Mouse (Mus musculus): ENCODE data around the gene Sec14l4.

Gene Sec14l4

GRCm38 (mm10) chr11:4031126-4031941 is at the start of gene Sec14l4:
TSS of gene Sec14l4 (plus strand) at chr11:4031462.
- DNase-seq (ENCODE audit: extremely low read depth, low read depth): no peak

DNA sequence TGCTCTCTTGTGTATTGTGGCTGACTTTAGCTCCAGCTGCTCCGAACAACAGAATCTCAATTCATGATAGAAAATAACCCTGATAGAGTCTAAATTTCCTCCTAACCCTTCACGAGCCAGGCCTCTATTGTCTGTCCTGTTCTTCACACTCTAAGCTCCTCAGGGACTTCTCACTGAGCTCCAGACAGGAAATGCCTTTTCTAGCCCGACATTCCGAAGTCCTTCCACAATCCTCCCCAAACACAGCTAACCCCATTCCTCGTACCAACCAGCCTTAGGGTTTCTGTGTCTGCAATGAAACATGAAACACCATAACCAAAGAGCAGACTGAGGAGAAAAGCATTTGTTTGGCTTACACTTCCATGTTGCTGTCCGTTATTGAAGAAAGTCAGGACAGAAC is 49.7 kb upstream of the Sec14l4 start:
- DNase-seq (ENCODE audit: extremely low read depth, low read depth): no peak

GRCm38 (mm10) chr11:3982275-3983209 is 48.7 kb upstream of the Sec14l4 start:
- no peak for DNase-seq (ENCODE audit: extremely low read depth, low read depth)

DNA sequence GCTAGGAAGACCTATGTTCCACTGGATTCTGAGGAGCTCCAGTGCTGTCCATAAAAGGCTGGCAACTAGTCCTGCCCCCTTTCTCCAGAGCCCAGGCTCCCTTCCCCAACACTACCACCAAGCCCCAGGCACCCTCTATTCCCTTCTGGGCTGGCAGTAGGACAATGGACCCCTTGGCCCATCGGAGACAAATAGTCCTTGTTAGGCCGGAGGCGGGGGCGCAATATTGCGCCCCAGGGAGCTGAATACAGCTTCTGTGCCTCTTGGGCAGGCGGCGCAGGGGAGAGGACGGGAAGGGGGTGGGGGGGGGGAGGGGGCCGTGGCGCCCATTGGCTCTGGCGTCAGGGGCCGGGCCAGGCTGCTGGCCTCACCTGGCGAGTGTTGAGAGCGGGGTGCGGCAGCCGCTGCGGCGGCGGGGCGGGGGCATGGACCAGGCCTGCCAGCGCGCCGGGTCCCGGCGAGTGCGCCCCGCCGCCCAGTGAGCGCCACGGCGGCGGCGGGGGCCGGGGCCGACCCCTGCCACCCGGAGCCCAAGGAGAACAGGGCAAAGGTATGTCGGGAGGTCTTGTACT is 47.9 kb upstream of the Sec14l4 start, which contains the start of gene Gal3st1:
Gene Gal3st1, plus strand, starts transcription at position 346 of the 572 bp plus-strand sequence.
- DNase-seq (ENCODE audit: extremely low read depth, low read depth): no peak

GRCm38 (mm10) chr11:3983863-3984745 is 47.2 kb upstream of the Sec14l4 start:
- DNase-seq (ENCODE audit: extremely low read depth, low read depth): no peak

DNA sequence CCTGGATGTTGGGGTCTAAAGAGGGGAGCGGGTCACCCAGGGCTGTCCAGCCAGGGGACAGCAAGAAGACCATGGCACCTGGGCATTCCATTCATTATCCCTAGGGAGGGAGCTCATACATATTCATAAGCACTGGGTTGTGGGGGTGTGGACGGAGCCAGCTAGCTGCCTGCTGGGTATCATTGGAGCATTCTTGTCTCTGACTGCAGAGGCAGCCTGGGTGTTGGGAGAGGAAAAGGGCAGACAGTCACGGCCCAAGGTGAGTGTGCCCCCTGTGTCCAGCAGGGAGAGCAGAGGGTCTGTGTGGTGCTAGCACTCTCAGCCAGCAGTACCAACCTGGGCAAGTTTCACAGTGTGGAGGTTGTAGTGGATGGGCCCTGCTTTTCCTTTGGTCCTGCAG is 41.5 kb upstream of the Sec14l4 start:
- DNase-seq (ENCODE audit: extremely low read depth, low read depth): no peak

- DNase-seq (ENCODE audit: extremely low read depth, low read depth): no peak
These were observed 38.1 kb upstream of the Sec14l4 start for GRCm38 (mm10) chr11:3993132-3993531.

DNA sequence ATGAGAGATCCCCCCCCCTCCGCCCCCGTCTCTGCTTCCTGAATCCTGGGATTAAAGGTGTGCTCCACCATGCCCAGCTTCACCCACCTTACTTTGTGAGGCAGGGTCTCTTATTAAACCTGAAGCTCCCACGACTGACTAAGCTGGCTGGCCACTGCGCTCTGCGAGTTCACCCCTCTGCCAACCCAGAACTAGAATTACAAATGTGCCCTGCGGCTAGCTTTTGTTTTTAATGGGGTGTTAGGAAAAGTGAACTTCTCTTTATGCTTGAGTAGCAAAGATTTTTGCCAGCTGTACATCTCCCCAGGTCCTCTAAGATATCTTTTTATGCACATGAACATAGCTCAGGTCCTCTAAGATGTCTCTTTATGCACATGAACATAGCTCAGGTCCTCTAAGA is 37.3 kb upstream of the Sec14l4 start:
- no peak for DNase-seq (ENCODE audit: extremely low read depth, low read depth)

GRCm38 (mm10) chr11:3995511-3995910 is 35.8 kb upstream of the Sec14l4 start:
- DNase-seq (ENCODE audit: extremely low read depth, low read depth): no peak

DNA sequence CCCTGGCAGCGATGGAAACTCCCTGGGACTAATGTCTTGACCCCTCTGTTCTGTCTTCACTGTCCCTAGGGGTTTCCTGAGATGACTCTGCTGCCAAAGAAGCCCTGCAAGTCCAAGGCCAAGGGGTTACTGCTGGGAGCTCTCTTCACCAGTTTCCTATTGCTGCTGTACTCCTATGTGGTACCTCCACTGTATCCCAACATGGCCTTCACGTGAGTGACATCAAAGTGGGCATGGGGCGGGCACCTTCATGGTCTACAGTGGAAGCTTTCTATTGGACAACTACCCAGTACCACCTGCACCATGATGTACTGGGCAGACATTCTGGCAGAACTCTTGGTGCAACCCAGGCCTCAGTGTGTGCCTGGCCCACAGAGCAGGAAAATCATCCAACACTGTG is 34.4 kb upstream of the Sec14l4 start:
- DNase-seq (ENCODE audit: extremely low read depth, low read depth): no peak

DNA sequence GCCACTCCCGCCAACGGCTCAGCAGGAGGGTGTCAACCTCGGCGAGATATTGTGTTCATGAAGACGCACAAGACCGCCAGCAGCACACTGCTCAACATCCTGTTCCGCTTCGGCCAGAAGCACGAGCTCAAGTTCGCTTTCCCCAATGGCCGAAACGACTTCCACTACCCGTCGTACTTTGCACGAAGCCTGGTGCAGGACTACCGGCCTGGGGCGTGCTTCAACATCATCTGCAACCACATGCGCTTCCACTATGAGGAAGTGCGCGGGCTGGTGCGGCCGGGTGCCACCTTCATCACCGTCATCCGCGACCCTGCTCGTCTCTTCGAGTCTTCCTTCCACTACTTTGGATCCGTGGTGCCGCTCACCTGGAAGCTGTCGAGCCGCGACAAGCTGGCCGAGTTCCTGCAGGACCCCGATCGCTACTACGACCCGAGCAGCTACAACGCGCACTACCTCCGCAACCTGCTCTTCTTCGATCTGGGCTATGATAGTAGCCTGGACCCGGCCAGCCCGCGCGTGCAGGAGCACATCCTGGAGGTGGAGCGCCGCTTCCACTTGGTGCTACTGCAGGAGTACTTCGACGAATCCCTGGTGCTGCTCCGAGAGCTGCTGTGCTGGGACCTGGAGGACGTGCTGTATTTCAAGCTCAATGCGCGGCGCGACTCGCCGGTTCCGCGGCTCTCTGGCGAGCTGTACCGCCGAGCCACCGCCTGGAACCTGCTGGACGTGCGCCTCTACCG is 33.1 kb upstream of the Sec14l4 start:
- DNase-seq (ENCODE audit: extremely low read depth, low read depth): no peak

GRCm38 (mm10) chr11:3999547-3999946 is 31.7 kb upstream of the Sec14l4 start:
- no peak for DNase-seq (ENCODE audit: extremely low read depth, low read depth)

- DNase-seq (ENCODE audit: extremely low read depth, low read depth): peak; percentile 26
These were observed 29.7 kb upstream of the Sec14l4 start for GRCm38 (mm10) chr11:4001603-4002002.

- no peak for DNase-seq (ENCODE audit: extremely low read depth, low read depth)
These were observed 25.9 kb upstream of the Sec14l4 start for GRCm38 (mm10) chr11:4005220-4005805.

- no peak for DNase-seq (ENCODE audit: extremely low read depth, low read depth)
These were observed 24.8 kb upstream of the Sec14l4 start for GRCm38 (mm10) chr11:4006462-4006861.

GRCm38 (mm10) chr11:4012616-4013015 is 18.6 kb upstream of the Sec14l4 start:
- DNase-seq (ENCODE audit: extremely low read depth, low read depth): no peak

DNA sequence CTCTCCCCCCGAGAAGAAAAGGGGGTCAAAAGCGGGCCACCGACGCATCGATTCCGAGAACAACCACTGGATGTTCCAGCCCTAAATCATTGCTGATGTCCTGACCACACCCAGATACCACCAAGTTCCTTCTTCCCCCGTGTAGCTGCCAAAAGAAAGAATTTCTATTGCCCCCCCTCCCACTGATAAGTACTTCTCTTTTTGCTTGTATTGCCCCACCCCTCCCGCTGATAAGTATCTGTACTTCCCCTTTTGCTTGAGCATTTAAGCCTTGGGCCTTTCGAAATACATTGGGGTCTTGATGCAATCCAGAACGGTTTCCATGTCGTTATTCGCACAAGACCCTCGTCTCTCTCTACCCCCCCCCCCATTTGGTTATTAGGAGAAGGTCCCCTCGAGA is 15.5 kb upstream of the Sec14l4 start:
- peak; percentile 28 for DNase-seq (ENCODE audit: extremely low read depth, low read depth)

GRCm38 (mm10) chr11:4022111-4022510 is 9.2 kb upstream of the Sec14l4 start:
- peak; percentile 71 for DNase-seq (ENCODE audit: extremely low read depth, low read depth)

DNA sequence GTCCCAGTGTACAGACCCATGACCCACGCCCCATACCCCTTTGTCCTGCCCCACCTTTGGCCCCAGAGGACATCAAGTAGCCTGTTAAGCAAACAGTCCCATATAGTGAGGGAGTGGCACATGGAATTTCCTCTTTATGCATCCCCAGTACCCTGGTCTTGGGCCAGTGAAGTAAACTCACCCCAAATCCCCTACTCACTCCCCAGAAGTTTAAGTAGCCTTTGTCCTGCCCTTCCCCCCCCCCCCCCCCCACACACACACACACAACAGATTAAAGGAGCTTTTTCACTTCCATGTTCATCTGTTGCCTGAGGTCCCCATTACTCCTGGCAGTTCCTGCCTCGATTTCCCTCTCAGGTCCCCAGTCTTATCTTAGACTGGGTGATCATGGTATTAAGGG is 7.9 kb upstream of the Sec14l4 start:
- DNase-seq (ENCODE audit: extremely low read depth, low read depth): no peak

GRCm38 (mm10) chr11:4027066-4027465 is 4.2 kb upstream of the Sec14l4 start:
- no peak for DNase-seq (ENCODE audit: extremely low read depth, low read depth)

Data from MEL-GATA-1-ER (cell line).